Mouse (Mus musculus) brain, embryonic 14.5 days (tissue): ENCODE measurements at regions not wholly inside any gene's neighbourhood (a gene's known extent, or its start where the extent isn't known, plus 50 kb on each side); places are given as distances from the start of the nearest gene placed in this dataset.

ENCODE experiments used
- CTCF ChIP-seq: fragments of 200-500 bp; IDR thresholded peaks from 2 replicates; pipeline ENCODE4 v1.5.1; 2012; ENCODE audit warnings: inconsistent platforms, mild to moderate bottlenecking, moderate library complexity, borderline replicate concordance; ENCODE audit not compliant: insufficient read depth, insufficient read length; ENCODE audit errors: extremely low read depth
- POLR2A ChIP-seq: fragments of 200-500 bp; IDR thresholded peaks from 2 replicates; pipeline ENCODE4 v1.6.1; 2012; ENCODE audit warnings: mild to moderate bottlenecking, inconsistent platforms, borderline replicate concordance; ENCODE audit not compliant: poor library complexity, insufficient read depth, insufficient read length, severe bottlenecking; ENCODE audit errors: extremely low read depth

DNA sequence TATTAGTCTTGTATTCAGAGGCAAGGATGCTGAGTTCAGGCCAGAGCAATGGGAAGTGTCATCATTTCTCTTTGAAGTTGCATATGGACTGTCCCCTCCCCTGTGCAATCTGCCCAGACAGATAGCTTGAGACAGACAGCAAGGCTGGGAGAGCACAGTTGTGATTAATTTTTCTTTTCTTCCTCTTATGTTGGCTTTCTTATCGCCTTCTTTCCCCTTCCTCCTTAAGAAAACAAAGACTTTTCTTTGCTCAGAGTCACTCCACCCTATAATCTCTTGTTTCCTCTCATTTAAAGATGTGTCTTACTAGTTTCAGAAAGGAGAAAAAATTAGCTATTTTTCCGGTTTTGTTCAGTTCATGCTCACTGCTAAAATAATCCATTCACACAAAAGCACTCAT, 157.0 kb downstream of the Trib2 start:
- TF ChIP-seq POLR2A (no peak), CTCF (no peak)
